ENCODE assay signal across 8 mouse cellular contexts in the genomic region with DNA sequence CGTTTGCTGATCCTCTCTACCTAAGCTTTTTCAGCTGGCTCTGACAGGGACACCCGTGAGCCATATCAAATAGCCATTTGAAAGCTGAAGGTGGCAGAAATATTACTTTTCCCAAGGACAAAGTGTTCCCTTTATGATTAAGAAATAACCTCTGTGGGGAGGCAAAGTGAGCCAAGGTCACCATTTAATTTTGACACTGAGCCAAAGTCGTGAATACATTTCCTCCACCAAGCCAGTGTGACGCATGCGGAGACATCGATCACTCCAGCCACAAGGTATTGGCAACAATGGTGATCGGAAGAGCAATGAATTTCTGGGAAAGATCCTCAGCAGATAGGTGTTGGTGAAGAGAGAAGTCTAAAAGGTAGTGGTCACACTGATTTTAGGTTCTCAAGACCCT.
"Had no signal": no experiment of that assay in that cellular context is flagged by ENCODE, and none has a peak within 500 bp of the region (broad histone marks: within the 10 kb centered on the region; RNA-seq: fewer than 3 reads in every experiment).

No protein-coding gene starts in this region.

- DNase-seq: lung, adult 18-20 months; lung, embryonic 14.5 days; lung, postnatal 14 days; lung, postnatal 36 days; right cerebral cortex, postnatal 14 days; thymus, adult 2 months; thymus, postnatal 25 days; thymus, postnatal 4 days had no signal
